Mouse (Mus musculus): ENCODE results near the gene Eif4g2. TPM values are rescaled to one million over a fixed set of nuclear protein-coding genes. Genes with fewer than 3 reads are reported as not detected.
A peak's percentile ranks its signal among the peaks of the same experiment; 100 is the strongest.

Gene Eif4g2
- total RNA-seq, 2 experiments from 2014 or later, result 725 to 796 TPM

DNA sequence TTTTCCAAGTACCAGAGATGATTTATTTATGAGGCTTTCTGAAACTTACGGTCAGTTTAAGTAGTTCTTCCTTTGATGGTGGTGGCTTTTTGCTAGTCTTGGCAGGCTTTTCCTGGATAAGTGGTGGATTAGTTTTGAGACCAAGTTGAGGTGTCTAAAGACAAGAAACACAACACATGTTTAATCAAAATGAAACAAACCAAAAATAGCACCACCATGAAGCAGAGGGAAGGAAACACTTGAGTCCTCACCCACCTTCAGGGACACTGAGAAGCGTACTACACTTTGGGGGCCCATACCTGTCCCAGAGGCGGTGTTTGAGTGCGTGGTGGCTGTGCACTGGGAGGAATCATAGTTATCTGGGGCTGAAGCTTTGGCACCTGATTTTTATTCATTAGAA is 7.5 kb downstream of the Eif4g2 start:
- intact Hi-C loops (cut with DNase I), result loop anchor here (5.0 kb wide), 1 partner anchor 38 kb away; no protein-coding TSS in a partner anchor
- DNase-seq (ENCODE audit: low spot score in 2 of 2), result no peak

GRCm38 (mm10) chr7:111072410-111072809 is 10.4 kb downstream of the Eif4g2 start:
- no peak for DNase-seq (ENCODE audit: low spot score in 2 of 2)
- intact Hi-C loops (cut with DNase I), result no loop called here

DNA sequence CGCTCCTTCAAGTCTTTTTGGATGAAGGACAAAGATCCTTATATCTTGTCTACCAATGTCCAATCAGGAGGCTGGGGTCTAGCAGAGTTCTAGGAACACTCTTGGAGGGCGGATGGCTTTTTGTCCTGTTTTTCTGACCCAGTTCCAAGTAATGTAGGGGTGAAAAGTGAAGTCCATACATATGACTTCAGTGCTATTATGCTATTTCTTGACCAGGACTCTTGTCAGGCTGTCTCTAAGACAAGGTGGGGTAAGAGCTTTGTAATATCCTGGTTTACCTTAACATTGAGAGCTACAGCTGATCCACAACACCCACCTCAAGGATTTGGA is 12.7 kb downstream of the Eif4g2 start:
- intact Hi-C loops (cut with DNase I), result no loop called here
- no peak for DNase-seq (ENCODE audit: low spot score in 2 of 2)

DNA sequence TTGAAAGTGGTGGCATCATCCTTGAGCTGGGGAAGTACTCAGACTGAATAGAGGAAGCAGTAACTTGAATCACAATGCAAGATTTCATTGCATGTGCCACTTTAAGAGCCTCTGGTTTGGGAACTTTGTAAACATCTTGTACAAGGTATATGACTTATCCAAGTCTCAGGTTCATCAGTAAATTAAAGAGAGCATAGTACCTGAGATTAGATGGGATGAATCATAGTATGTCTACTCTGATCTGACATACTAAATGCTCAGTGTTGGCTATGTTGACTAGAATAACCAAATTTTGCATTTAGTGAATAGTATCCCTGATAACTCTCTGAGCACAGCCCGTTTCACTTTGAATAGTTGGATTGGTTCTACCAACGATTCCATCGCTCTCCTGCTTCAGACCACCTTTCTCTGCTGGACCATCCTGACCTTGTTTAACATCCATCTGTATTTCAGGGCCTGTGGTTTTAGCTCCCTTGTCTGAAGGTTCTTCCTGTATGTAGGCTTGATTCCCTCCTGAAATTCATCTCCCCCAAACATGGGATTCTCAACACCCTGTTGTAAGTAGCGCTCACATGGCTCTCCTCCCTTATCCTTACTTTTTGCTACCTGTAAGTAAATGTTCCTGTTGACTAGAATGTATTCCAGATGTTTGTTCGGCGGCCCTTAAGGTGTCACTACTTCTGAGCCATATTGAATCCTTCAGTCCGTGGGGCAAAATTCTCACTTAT is 13.2 kb downstream of the Eif4g2 start:
- intact Hi-C loops (cut with DNase I), result no loop called here
- no peak for DNase-seq (ENCODE audit: low spot score in 2 of 2)

GRCm38 (mm10) chr7:111068181-111068580 is 14.6 kb downstream of the Eif4g2 start:
- no peak for DNase-seq (ENCODE audit: low spot score in 2 of 2)
- intact Hi-C loops (cut with DNase I), result no loop called here

GRCm38 (mm10) chr7:111062971-111063370 is 19.9 kb downstream of the Eif4g2 start:
- intact Hi-C loops (cut with DNase I), result no loop called here
- DNase-seq (ENCODE audit: low spot score in 2 of 2), result no peak

- intact Hi-C loops (cut with DNase I), result no loop called here
- no peak for DNase-seq (ENCODE audit: low spot score in 2 of 2)
Observed at GRCm38 (mm10) chr7:111059527-111059926, 23.3 kb downstream of the Eif4g2 start.

- no peak for DNase-seq (ENCODE audit: low spot score in 2 of 2)
- intact Hi-C loops (cut with DNase I), result no loop called here
Observed at GRCm38 (mm10) chr7:111055984-111056657, 26.7 kb downstream of the Eif4g2 start.

DNA sequence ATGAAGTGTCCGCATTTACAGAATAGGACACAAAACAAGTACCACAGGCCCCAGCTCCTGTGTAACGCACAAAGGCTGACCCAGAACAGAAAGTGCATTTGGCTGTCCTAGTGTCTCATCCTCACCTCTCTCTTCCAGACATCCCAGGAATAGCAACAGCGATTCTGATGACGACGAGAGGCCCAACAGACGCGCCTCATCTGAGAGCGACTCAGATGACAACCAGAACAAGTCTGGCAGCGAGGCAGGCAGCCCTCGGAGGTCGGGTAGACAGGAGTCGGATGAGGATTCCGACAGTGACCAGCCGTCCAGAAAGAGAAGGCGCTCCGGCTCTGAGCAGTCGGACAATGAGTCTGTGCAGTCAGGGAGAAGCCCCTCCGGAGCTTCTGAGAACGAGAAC is 27.6 kb downstream of the Eif4g2 start:
- DNase-seq (ENCODE audit: low spot score in 2 of 2), result no peak
- intact Hi-C loops (cut with DNase I), result no loop called here

- peak; percentile 54 to 61 for DNase-seq (ENCODE audit: low spot score in 2 of 2)
- intact Hi-C loops (cut with DNase I), result no loop called here
Observed at GRCm38 (mm10) chr7:111049652-111050421, 33.0 kb downstream of the Eif4g2 start.

GRCm38 (mm10) chr7:111048920-111049319 is 33.9 kb downstream of the Eif4g2 start:
- intact Hi-C loops (cut with DNase I), result no loop called here
- no peak for DNase-seq (ENCODE audit: low spot score in 2 of 2)

DNA sequence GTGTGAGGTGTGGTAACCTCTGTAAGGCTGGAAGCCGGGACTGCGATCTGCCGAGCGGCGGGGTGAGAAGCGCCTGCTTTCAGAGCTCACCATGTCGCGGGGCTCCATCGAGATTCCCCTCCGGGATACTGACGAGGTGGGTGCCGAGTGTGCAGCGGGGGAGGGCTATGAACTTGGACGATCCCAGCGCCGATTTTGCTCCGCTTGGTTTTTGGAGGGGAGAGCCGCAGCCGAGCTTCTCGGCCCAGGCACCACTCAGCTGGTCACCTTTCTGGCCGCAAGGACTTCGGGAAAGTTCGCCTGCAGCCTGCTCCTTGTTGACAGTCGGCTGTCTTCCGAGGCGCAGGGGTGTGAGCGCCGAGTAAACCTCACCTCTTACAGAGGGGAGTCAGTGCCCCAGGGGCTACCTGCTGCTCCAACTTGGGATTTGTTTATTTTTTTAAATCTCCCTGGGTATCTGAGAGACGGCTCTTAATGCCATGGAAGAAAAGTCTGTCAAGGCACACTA is 53.7 kb downstream of the Eif4g2 start:
- intact Hi-C loops (cut with DNase I), result no loop called here
- no peak for DNase-seq (ENCODE audit: low spot score in 2 of 2)

GRCm38 (mm10) chr7:111028281-111029045 is 54.4 kb downstream of the Eif4g2 start, which contains the start of gene Ctr9:
Gene Ctr9, plus strand, starts transcription at chr7:111028951.
- intact Hi-C loops (cut with DNase I), result no loop called here
- DNase-seq (ENCODE audit: low spot score in 2 of 2), result peak; percentile 91 to 92

GRCm38 (mm10) chr7:111024912-111025311 is 57.9 kb downstream of the Eif4g2 start:
- DNase-seq (ENCODE audit: low spot score in 2 of 2), result no peak
- intact Hi-C loops (cut with DNase I), result no loop called here

- no peak for DNase-seq (ENCODE audit: low spot score in 2 of 2)
- intact Hi-C loops (cut with DNase I), result no loop called here
Observed at GRCm38 (mm10) chr7:111024068-111024594, 58.7 kb downstream of the Eif4g2 start.

- intact Hi-C loops (cut with DNase I), result no loop called here
- no peak for DNase-seq (ENCODE audit: low spot score in 2 of 2)
Observed at GRCm38 (mm10) chr7:111020814-111021213, 62.0 kb downstream of the Eif4g2 start.
